Mouse (Mus musculus) liver, embryonic 14.5 days (tissue): Measurements from ENCODE around the gene Mcm5. TPM values are rescaled to one million over a fixed set of nuclear protein-coding genes. Genes with fewer than 3 reads are reported as not detected.

Source experiments
- ATAC-seq: fragments of 200-750 bp; cut with Nextera tagmentation; 2 replicates; pipeline ENCODE4 v1.8.0; 2017; ENCODE audit warnings: moderate number of reproducible peaks, mild to moderate bottlenecking, moderate library complexity; ENCODE audit not compliant: insufficient read depth
- DNase-seq, 3 experiments: peaks; one replicate each; pipeline ENCODE4 v3.0.0-alpha.2; 2012 to 2013; ENCODE audit warnings: low read depth in 3 of 3, low spot score in 3 of 3
- H3K27ac ChIP-seq: fragments of 300-500 bp; sonication (generic); 2 replicates; pipeline ENCODE4 v1.5.1; 2014; ENCODE audit warnings: moderate library complexity, mild to moderate bottlenecking, control low read depth, inconsistent platforms
- H3K27me3 ChIP-seq: fragments of 300-500 bp; sonication (generic); 2 replicates; pipeline ENCODE4 v1.6.1; 2014; ENCODE audit warnings: mild to moderate bottlenecking, low read length, moderate library complexity; ENCODE audit not compliant: control insufficient read depth, insufficient read depth
- H3K36me3 ChIP-seq: fragments of 300-500 bp; sonication (generic); replicated peaks from 2 replicates; pipeline ENCODE4 v1.6.1; 2014; ENCODE audit warnings: low read depth; ENCODE audit not compliant: control insufficient read depth, insufficient read depth
- H3K4me1 ChIP-seq, 2 experiments: fragments of 200-500 bp in 1 of 2; fragments of 300-500 bp in 1 of 2; sonication (generic) in 1 of 2; replicated peaks; 2 replicates each; pipeline ENCODE4 v1.6.1; 2012 to 2014; ENCODE audit warnings: antibody characterized with exemption in 1 of 2, inconsistent platforms in 1 of 2, low read length in 1 of 2; ENCODE audit not compliant: control insufficient read depth in 2 of 2, insufficient read depth in 2 of 2
- H3K4me2 ChIP-seq: fragments of 300-500 bp; sonication (generic); 2 replicates; pipeline ENCODE4 v1.6.1; 2014; ENCODE audit warnings: low read depth, mild to moderate bottlenecking, control low read depth, moderate library complexity
- H3K4me3 ChIP-seq, 2 experiments: fragments of 200-500 bp in 1 of 2; fragments of 300-500 bp in 1 of 2; sonication (generic) in 1 of 2; 2 replicates each; pipeline ENCODE4 v1.5.1; 2012 to 2014; ENCODE audit warnings: low read depth in 2 of 2, low read length in 2 of 2, mild to moderate bottlenecking in 2 of 2, control low read depth in 1 of 2, inconsistent platforms in 1 of 2, moderate library complexity in 1 of 2; ENCODE audit not compliant: insufficient read depth in 1 of 2
- H3K9ac ChIP-seq: fragments of 300-500 bp; sonication (generic); replicated peaks from 2 replicates; pipeline ENCODE4 v1.6.1; 2014; ENCODE audit warnings: mild to moderate bottlenecking, control low read depth, moderate library complexity
- H3K9me3 ChIP-seq: fragments of 300-500 bp; sonication (generic); 2 replicates; pipeline ENCODE4 v1.6.1; 2016; ENCODE audit warnings: low read length, mixed read lengths; ENCODE audit not compliant: control insufficient read depth
- CTCF ChIP-seq: IDR thresholded peaks from 2 replicates; pipeline ENCODE4 v1.5.1; 2016; ENCODE audit warnings: antibody characterized with exemption, low read depth, control low read depth
- EP300 ChIP-seq: IDR thresholded peaks from 2 replicates; pipeline ENCODE4 v1.6.1; 2016; ENCODE audit warnings: antibody characterized with exemption, low read depth
- WGBS: fragments of 180-500 bp; shearing (Covaris S2); extraction: QIAGEN DNeasy Blood & Tissue Kit; methylation state at CpG from one replicate; pipeline ENCODE4 v1.1.7; 2014; ENCODE audit not compliant: insufficient replicate concordance; 5-methylcytosine and 5-hydroxymethylcytosine counted together
- polyA plus RNA-seq, 2 experiments: library from polyadenylated mRNA; depleted of rRNA in 1 of 2; stranded (reverse) in 1 of 2; unstranded in 1 of 2; fragments of >200 nt; fragmentation: Nextera tagmentation in 1 of 2; extraction: Ambion mirVana in 1 of 2; gene quantifications; 2 replicates each; pipeline versions ENCODE4 v1.2.1 to v1.2.3; 2012 to 2014

The Mcm5 gene
- polyA plus RNA-seq, 2 experiments, result 126 to 145 TPM

GRCm38 (mm10) chr8:75169363-75169762, 60.0 kb downstream of the Mcm5 start:
- no peak for ATAC-seq
- Histone ChIP-seq H3K27me3 (no peaks in the 10 kb centered on the region), H3K4me1 (no peaks in the 10 kb centered on the region), H3K4me2 (no peak overlapping the region), H3K36me3 (no peaks in the 10 kb centered on the region), H3K9ac (no peak overlapping the region), H3K4me3 (no peak overlapping the region), H3K27ac (no peak overlapping the region), H3K9me3 (no peaks in the 10 kb centered on the region)
- TF ChIP-seq EP300 (no peak), CTCF (no peak)
- 59% methylated on average over 5 of the region's 5 CpGs for WGBS
- no peak for DNase-seq

GRCm38 (mm10) chr8:75172009-75172685, 62.8 kb downstream of the Mcm5 start:
- H3K9me3 ChIP-seq, result no peaks in the 10 kb centered on the region
- no peak overlapping the region for H3K27ac ChIP-seq
- H3K4me1 ChIP-seq, result no peaks in the 10 kb centered on the region
- H3K4me3 ChIP-seq, result no peak overlapping the region
- no peak overlapping the region for H3K4me2 ChIP-seq
- WGBS, result 44% methylated on average over 6 of the region's 6 CpGs
- no peak overlapping the region for H3K9ac ChIP-seq
- ATAC-seq (no peak), DNase-seq (no peak)
- no peaks in the 10 kb centered on the region for H3K27me3 ChIP-seq
- no peaks in the 10 kb centered on the region for H3K36me3 ChIP-seq
- TF ChIP-seq CTCF (no peak), EP300 (no peak)

Other genes with a start within 250 kb of the Mcm5 start
- 0.05 TPM in 1 of 2 replicates, not detected in the other for gene Isx, start 236.4 kb upstream of the Mcm5 start, polyA plus RNA-seq (2012; rRNA removed)
- not detected in 2 replicates for gene Isx, start 236.4 kb upstream of the Mcm5 start, polyA plus RNA-seq (2014; fragmentation: Nextera tagmentation; extraction: Ambion mirVana)
- gene Hmgxb4, start 116.2 kb upstream of the Mcm5 start, polyA plus RNA-seq (2012; rRNA removed), result 10.4 and 13.2 TPM in 2 replicates
- gene Hmgxb4, start 116.2 kb upstream of the Mcm5 start, polyA plus RNA-seq (2014; fragmentation: Nextera tagmentation; extraction: Ambion mirVana), result 10.3 and 14.5 TPM in 2 replicates
- gene Tom1, start 75.9 kb upstream of the Mcm5 start, polyA plus RNA-seq (2012; rRNA removed), result 5.9 and 6.1 TPM in 2 replicates
- 9.2 and 9.6 TPM in 2 replicates for gene Tom1, start 75.9 kb upstream of the Mcm5 start, polyA plus RNA-seq (2014; fragmentation: Nextera tagmentation; extraction: Ambion mirVana)
- 87.2 and 91.8 TPM in 2 replicates for gene Hmox1, start 15.9 kb upstream of the Mcm5 start, polyA plus RNA-seq (2012; rRNA removed)
- 57.7 and 61.7 TPM in 2 replicates for gene Hmox1, start 15.9 kb upstream of the Mcm5 start, polyA plus RNA-seq (2014; fragmentation: Nextera tagmentation; extraction: Ambion mirVana)
- gene Rasd2, start 104.4 kb downstream of the Mcm5 start, polyA plus RNA-seq (2012; rRNA removed), result 0.04 TPM in 1 of 2 replicates, not detected in the other
- not detected in 2 replicates for gene Rasd2, start 104.4 kb downstream of the Mcm5 start, polyA plus RNA-seq (2014; fragmentation: Nextera tagmentation; extraction: Ambion mirVana)